Mouse (Mus musculus) adrenal gland, postnatal 25 days (tissue): ENCODE measurements at regions not wholly inside any gene's neighbourhood (a gene's known extent, or its start where the extent isn't known, plus 50 kb on each side); places are given as distances from the start of the nearest gene placed in this dataset.

Experiments used
- DNase-seq: peaks from one replicate; pipeline ENCODE4 v3.0.0; 2021; ENCODE audit warnings: mixed read lengths

GRCm38 (mm10) chr4:142860441-142860840, 352.4 kb downstream of the Prdm2 start:
- no peak for DNase-seq

DNA sequence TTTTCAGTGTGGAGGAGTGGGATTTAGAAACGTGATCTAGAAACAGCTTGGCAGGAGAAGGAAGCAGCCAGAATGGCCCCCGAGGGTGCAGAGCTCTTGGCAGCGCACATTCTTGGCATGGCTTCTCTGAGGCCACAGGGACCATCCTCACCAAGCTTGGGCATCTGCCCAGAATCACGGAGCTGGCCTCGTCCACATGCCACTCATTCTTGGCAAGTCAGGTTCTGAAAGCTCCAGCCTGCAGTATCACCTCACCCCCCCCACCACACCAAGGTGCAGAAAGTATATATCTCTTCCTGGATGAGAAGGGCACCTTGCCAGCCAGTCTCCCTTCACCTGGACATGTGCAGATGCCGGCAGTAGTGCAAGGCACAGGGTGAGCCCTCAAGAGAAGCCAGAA, 356.2 kb downstream of the Prdm2 start:
- peak; percentile 80 for DNase-seq

DNA sequence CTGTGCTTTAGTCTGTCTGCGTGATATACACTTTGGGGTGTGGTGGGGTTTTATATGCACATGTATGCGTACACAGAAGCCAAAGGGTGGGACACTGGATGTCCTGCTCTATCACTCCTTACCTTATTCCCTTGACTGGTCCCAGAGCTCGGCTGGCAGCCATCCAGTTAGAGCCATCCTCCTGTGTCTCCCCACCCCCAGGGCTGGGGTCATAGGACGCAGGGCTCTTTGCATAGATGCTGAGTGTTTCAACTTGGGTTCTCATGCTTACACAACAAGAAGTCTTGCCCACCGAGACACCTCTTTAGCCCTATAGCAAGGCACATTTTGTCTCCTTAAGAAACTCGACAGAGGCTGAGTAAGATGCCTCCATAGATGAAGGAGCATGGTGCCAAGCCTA, 357.2 kb downstream of the Prdm2 start:
- no peak for DNase-seq

DNA sequence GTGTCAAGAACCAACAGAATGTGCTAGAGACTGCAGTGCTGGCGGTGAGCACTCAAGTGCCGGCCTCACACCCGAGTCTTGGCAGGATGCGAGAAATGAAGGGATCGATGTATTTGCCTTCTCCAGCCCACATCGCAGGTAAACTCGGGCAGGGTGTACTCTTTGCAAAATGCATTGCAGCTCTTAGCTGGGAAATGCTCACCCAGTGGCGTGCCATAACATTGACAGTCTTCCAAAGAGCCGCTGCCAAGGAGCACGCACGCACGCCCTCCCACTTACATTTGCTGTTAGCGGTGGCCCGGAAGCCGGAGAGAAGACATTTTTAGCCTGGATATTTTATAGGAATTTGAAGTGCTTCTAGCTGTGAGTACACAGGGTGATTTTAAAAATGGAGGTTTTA, 358.9 kb downstream of the Prdm2 start:
- no peak for DNase-seq

DNA sequence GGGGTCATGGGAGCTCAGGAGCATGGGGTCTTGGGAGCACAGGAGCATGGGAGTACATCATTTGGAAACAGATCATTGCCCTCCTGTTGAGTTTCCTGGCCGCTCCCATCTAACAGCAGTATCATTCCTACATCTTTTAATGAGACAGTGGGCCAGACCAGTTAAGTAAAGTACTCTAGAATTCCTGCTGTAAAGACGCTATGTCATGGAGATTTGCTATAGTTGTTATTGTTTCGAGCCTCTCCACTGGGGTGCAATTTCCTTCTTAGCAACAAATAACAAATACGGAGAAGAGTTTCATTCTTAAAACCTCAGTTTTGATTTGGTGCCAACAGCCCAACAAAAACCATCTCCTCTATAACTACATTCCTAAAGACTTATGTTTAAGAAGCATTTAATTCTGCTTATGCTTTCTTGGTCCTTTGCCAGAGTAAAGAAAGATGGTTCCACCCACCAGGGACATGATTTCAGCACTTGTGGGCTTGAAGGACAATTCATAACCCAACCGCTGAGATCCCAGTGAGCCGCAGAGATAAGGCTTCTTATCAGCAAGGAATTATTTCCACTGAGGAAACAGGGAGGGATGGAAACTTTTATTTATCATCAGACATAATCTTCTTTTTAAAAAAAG, 367.6 kb downstream of the Prdm2 start:
- DNase-seq = no peak

GRCm38 (mm10) chr4:142839540-142839939, 373.3 kb downstream of the Prdm2 start:
- no peak for DNase-seq

DNA sequence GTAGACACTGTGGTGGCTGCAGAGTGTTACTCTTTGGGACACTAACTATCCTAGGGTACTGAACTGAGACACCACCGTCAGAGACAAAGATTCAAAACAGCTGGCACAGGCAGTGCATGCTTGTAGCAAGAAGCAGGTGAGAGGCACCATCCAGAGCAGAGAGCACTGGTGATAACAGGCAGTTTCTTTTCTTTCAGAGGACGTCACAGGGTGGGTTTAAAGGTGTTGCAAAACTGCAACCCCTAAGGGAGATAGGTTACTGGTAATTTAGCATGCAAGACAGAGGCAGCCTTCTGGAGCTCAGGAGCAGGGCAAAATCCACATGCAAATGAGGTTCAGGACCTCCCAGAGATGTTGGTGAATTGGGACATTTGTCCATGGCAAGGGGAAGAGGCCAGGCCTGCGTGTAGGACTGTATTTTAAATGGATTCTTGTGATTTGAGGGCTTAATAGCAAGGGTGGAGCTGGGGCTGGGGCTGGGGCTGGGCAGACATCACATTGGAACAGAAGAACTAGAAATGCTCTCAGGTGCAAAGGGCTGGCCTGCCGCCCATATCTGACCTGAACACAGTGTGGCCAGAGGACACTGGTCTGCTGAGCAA, 374.3 kb downstream of the Prdm2 start:
- DNase-seq = no peak

DNA sequence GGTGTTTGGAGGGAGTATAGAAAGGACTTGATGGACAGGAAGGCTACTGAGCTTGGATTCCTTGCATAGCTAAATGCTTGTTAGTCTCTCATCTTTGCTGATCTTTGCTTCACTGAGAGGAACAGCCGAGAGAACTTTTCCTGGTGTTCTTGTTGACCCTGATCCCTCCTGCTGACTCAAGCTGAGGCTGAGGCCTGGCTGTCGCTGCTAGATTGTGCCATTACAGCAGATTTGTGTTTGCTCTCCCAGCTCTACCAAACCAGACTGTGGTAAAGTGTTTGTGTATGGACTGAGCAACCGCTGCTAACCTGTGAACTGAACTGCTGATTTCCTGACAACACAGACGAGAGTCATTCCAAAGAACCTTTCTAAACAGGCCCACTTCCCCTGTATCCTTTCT, 375.2 kb downstream of the Prdm2 start:
- no peak for DNase-seq

DNA sequence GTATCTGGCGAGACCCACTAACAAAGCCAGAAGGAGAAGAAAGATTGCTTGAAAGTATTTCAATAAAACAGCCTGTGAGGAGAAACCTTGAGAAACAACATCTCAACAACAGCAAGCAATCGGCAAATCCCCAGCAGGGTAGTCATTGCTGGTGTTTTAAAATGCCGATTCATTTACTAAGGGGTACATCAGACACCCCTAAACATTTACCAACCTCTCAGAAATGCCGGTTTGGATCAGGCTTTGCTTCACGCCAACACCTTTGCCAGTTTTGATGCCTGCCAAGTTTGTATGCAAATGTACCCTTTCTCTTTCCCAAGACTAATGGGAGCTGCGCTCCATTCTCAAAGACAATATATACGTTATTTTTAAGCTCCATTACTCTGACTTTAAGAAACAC, 383.1 kb downstream of the Prdm2 start:
- no peak for DNase-seq

DNA sequence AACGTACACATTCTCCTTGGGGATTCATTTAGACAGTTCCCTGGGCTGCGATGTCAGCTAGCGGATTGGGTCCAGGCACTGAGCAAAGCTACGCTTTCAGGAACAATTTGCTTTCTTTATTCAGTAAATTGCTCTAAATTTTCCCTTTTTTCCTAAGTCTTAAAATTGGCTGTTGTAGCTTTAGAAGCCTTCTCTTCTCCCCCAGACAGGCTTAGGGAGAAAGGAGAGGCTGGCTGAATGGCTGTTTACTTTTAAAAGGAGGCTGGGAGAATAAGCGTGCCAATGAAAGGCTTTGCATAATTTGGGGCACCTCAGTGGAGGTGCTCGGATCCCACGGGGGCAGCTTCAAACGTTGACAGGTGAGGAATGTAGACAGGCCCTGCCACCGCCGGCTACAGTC, 383.8 kb downstream of the Prdm2 start:
- no peak for DNase-seq

DNA sequence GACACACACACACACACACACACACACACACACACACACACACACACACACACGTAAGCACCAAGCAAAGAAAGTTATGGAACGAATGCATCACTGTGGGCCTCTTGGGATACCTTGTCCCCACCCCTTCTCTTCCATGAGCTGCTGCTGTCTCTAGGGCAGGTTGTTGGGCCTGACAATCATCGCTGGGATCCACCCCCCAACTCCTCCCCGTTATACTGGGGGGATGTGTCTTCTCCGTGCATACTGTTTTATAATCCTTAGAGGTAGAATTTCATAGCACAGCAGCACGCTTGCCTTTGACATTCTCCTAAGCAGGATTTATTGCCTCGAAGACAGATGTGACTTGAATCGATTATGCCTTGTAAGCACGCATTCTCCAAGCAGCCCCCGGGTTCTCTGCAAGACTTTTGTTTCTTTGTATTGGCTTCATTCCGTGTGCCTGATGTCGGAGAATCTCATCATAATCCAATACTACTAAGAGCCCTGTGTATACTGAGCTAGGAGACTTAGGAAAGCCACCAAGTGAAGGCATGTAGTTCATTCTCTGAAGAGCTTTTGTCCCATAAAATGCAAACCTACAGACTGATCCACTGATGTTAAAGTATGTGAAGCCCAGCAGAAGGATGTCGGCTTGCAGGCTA, 386.4 kb downstream of the Prdm2 start:
- no peak for DNase-seq

- DNase-seq = no peak
Observed at GRCm38 (mm10) chr4:142825786-142826185, 387.0 kb downstream of the Prdm2 start.

GRCm38 (mm10) chr4:142818440-142818839, 394.4 kb downstream of the Prdm2 start:
- DNase-seq = no peak

- no peak for DNase-seq
Observed at GRCm38 (mm10) chr4:142816986-142817385, 395.8 kb downstream of the Prdm2 start.

- DNase-seq = no peak
Observed at GRCm38 (mm10) chr4:142803819-142804218, 409.0 kb downstream of the Prdm2 start.

DNA sequence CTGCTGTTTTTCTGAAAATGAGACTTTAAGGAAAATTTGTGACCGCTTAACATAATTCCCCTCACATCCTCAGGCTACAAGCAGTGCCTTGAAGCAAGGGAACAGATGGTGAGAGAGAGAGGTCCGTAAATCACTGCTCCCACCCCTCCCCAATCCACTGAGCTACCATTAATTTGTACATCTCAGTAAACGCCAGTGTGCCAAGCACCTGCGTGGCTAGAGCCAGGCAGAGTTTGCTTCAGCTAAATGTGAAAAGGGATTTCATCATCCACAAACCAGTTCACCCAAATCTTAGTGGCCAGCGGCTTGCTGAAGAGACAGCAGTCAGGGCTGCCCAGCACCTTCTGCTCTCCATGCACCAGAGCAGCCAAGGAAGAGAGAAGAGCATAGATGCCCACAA, 413.5 kb downstream of the Prdm2 start:
- DNase-seq = no peak

DNA sequence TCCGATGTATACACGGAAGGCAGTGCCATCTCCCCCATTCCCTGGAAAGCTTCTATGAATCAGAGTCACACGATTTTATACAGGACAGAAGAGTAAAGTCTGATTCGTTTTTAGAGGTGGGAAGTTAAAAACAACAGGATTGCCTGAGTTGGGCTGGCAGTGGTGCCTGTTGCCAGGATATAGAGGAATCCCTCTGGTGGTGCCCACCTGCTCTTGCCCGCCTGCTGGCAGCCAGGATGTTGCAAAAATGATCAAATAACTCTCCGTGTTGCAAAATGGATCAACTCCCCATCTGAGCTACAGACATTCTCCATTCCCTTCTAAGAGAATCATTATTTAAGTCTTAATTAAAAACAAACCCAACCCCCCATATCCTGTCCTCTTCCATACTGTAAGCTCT, 414.0 kb downstream of the Prdm2 start:
- no peak for DNase-seq

DNA sequence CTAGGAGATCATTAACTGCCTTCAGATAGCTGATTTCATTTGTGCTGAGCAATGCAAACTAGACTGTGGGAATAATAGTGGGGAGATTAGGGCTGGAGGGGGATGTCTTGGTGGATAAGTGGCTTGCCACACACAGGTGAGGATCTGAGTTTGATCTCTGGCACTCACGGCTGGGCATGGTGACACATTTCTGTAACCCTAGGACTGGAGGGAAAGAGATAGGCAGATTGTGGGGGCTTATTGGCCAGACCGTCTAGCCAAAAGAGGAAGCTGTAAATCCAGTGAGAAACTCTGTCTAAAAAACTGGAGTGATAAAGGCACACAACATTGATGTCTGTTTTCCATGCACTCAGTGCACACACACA, 420.2 kb downstream of the Prdm2 start:
- DNase-seq = no peak

DNA sequence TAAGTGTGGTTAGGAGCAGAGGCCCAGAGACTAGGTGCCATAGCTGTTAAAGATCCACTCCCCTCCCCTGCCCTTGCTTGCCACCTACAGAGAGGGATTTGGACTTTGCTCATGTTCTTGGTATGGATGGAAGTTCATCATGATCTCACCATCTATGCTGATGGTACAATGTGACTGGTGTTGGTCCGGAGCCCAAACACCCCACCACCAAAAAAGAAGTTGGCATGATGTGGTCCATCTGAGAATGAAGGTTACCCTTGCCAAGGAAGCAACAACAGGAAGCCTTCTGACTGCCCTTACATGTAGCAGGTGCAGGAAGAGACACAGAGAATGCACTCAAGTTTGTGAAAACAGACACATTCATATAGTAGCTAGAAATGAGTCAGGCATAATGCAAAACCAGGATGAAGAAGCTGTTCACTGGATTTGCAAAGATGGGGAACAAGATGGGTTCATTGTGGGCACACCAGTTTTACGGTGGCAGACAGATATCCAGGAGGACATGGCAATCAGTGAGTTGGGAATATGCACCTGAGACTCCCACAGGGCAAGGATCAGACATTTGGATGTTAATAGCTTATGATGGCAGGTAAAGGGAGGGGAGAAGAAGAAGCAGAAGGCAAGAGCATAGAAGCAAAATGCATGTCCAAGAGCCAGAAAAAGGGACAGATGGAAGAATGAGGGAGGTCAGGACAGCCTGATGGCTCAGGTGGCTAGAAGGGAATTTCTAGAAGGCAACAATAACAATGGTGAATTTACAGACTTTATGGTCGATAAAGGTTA, 420.8 kb downstream of the Prdm2 start:
- DNase-seq = no peak

DNA sequence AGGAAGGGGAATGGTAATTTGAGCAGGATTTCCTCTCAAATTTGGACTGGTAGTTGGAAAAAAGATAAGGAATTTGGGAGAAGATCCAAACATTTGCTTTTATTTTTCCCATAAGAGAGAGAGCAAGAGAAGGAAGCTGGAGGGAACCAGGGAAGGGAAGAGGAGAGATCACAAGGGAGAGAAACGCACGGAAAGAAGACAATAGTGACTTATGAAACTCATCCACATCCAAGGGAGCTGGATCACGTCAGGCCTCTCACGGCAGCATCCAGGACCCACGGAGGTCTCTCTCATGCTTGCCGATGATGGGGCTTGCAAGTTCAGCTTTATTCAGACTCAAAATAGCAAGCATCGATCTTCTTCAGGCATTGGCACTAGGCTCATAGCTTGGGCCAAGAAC, 423.7 kb downstream of the Prdm2 start:
- DNase-seq = no peak

DNA sequence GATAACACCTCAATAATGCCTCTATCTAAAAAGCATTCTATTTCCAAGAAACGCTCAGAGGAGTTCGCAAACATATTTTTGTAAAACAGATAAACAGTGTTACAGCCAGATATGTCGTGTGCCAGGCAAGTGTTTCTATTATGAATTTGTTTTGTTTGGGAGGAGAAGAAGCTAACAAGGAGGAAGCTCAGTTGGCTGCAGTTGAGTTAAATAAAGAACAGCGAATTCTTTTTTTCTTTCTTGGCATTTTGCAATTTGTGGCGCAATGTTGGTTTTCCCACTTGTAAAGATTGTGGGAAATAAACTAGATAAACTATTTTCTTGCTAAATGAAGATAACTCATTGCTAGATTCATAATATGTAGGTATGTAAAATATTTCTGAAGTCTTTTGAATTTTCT, 427.4 kb downstream of the Prdm2 start:
- DNase-seq = no peak

DNA sequence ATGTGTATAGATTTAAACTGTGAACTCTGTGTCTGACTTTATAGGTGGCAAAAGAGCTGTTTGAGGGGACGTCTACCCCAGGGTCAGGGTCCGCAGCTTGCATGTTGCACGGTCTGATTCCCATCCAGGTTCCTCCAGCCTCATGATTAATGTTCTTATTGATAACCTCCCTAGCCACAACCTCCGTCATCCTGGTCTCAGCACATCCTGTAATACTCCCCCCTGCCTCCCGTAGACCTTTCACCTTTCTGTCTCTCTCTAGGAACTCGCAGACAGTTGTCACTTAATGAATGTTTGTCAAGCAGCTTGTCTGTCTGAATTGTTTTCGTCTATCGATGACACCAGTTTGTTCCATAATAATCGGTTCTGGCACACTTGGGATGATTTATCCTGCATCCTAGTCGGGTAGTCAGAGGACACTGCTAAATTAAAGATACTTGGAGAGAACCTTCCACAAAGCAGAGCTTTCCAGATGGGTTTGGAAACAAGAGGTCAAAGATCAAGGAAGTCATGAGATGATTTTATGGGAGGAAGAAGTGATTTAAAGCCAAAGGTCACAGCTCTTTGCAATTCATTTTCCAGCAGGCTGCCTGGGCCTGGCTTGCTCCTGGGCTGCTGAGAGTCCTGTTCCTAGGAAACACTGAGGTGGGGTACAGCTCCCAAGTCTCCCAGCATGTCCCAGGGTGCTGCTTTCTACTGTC, 435.9 kb downstream of the Prdm2 start:
- no peak for DNase-seq

- DNase-seq = no peak
Observed at GRCm38 (mm10) chr4:142775023-142775422, 437.8 kb downstream of the Prdm2 start.
